Mouse (Mus musculus) ES-E14 (cell line): ENCODE measurements around the gene Olfr1513.
"Not testable (repeated sequence)": the region's sequence is repeated elsewhere in the genome, so short reads cannot be mapped to it uniquely, and the experiment has no call there.

Source experiments
- HCFC1 ChIP-seq: IDR thresholded peaks from 2 replicates; pipeline ENCODE4 v1.6.1; 2012; ENCODE audit warnings: low read length, inconsistent platforms, borderline replicate concordance; ENCODE audit not compliant: insufficient read depth
- MAFK ChIP-seq: IDR thresholded peaks from 2 replicates; pipeline ENCODE4 v1.6.1; 2014; ENCODE audit warnings: mild to moderate bottlenecking, low read depth, low read length, inconsistent platforms; ENCODE audit not compliant: insufficient read depth

DNA sequence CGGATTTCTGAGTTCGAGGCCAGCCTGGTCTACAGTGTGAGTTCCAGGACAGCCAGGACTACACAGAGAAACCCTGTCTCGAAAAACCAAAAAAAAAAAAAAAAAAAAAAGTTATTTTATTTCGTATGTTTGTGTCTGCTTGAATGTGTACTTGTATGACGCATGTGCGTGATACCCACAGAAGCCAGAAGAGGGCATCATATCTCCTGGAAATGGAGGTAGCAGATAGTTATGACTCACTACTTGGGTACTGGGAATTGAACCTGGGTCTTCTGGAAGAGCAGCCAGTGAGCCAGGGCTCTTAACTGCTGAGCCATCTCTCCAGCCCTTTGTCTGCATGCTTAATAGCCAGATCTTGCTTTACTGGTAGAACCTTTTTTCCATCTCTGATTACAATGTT is 45.9 kb downstream of the Olfr1513 start:
- TF ChIP-seq MAFK, HCFC1: not testable (repeated sequence)
